Mouse (Mus musculus) spleen, embryonic (tissue): ENCODE measurements around the gene Nrde2.

Experiments used
- CTCF ChIA-PET: fragments of 350-600 bp; sonication (Branson Sonifier 250); formaldehyde crosslinking; loops from one replicate; lab custom pipeline; 2022; lab: Charles Lee

Gene Nrde2

DNA sequence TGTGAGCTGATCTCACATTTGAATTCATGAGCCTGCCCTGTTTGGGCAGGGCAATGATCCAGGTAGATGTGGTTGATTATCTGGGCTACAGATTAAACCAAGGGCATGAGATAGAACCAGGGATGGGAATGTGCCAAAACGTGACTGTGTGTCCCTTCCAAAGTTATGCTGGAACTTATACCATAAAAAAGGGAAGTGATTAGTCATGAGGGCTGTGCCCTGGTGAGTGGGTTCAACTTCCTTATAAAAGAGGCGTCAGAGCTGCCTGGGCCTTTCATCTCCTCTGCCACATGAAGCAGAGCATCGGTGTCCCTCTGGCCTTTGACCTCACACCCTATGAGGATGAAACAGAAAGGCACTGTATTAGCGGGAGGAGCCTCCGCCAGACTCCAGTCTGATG, 24.5 kb upstream of the Nrde2 start:
- CTCF ChIA-PET = no interaction called here

- CTCF ChIA-PET = interaction anchor here (0.5 kb wide), 1 partner anchor 199 kb away, joined by 3 read pairs; no protein-coding TSS in a partner anchor
Observed at GRCm38 (mm10) chr12:100182676-100183075, 23.2 kb upstream of the Nrde2 start.

GRCm38 (mm10) chr12:100180802-100181201, 21.3 kb upstream of the Nrde2 start:
- CTCF ChIA-PET = no interaction called here

- CTCF ChIA-PET = interaction anchor here (0.6 kb wide), 2 partner anchors 8 to 177 kb away, joined by 5 read pairs; no protein-coding TSS in a partner anchor
Observed at GRCm38 (mm10) chr12:100178898-100179440, 19.5 kb upstream of the Nrde2 start.

DNA sequence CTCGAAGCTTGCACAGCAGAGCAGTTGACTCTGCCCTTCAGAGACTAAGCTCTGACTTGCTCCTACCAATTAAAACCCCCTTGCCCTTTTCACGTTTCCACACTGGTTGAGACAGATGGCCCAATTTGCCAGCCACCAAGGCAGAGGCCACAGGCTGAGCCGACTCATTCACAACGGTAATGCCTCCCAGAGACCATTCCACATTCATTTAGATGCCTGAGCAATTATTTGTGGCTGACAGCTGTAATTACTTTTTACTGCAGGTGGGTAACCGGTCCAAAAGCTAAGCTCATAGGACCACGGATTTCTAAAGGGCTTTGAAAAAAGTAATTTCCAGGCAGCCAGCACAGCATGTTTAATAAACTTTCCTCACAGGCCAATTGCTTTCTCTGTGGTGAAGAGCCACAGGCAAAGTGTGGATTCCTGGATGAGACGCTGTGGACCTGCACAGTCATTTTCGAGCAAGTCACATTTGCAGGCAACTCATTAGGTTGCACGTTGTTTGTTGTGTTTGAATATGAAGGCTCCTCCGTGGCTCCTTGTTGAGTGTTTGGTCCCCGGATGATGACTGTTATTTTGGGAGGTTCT, 17.1 kb upstream of the Nrde2 start:
- CTCF ChIA-PET = no interaction called here

DNA sequence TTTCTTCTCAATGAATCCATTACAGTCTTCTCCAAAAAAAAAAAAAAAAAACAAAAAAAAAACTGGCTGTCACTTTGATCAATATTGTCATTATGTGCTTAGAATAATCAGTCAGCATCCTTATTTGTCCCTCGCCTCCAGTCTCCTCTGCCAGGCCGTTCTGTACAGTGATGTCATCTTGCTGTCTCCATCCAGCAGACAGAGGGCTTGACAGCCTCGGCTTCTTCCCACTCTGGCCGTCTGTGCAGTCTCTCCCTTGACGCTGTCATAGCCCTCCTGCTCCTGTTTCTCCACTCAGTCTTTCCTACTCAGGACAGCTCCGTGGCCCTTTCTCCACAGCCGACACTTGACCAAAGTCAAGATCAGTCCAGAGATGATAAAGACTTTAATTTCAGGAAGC, 13.0 kb upstream of the Nrde2 start:
- CTCF ChIA-PET = interaction anchor here (0.8 kb wide), 1 partner anchor 12 kb away, joined by 6 read pairs; no protein-coding TSS in a partner anchor

- CTCF ChIA-PET = interaction anchor here (0.7 to 1.0 kb wide), 3 partner anchors 19 to 386 kb away, joined by 3 to 12 read pairs (median 3); no protein-coding TSS in a partner anchor
Observed at GRCm38 (mm10) chr12:100167931-100168871, 8.7 kb upstream of the Nrde2 start.

DNA sequence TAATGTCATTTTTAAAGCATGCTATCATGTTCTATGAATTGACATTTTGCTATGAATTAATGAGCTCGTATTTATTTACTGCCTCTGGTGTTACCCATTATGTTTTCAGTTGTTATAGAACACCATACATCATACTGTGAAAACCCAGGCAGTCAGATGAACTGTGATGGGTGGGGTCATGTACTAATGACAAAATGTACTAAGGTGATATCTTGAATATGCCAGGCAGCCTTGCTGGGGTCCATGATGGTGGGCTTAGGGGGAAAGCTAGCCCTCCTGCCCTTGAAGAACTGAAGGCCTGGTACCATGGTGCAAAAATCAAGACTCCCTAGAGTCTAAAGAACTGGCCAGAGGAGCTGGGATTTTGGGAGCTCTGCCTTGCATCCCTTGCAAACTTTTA, 8.0 kb upstream of the Nrde2 start:
- CTCF ChIA-PET = interaction anchor here (0.7 to 1.0 kb wide), 2 partner anchors 19 to 298 kb away, joined by 3 read pairs; no protein-coding TSS in a partner anchor

GRCm38 (mm10) chr12:100166939-100167338, 7.5 kb upstream of the Nrde2 start:
- CTCF ChIA-PET = interaction anchor here (0.7 kb wide), 1 partner anchor 298 kb away, joined by 3 read pairs; no protein-coding TSS in a partner anchor

DNA sequence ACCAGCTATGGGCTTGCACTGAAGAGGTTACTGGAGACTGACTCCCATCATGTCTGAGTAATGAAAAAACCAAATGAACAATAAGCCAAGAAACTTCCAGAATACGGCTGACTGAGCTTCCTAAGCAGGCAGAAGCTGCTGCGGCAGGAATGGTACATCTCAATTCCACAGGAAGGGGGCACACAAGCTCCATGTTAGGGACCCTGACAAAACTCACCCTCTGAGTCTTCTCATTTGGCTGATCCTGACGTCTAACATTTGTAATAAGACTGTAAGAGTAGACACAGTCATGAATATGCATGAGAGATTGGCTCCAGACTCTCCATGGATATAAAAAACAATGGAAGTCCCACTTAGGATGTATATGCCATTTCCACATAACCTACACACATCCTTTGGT, 6.7 kb upstream of the Nrde2 start:
- CTCF ChIA-PET = no interaction called here

- CTCF ChIA-PET = no interaction called here
Observed at GRCm38 (mm10) chr12:100164991-100165500, 5.6 kb upstream of the Nrde2 start.

DNA sequence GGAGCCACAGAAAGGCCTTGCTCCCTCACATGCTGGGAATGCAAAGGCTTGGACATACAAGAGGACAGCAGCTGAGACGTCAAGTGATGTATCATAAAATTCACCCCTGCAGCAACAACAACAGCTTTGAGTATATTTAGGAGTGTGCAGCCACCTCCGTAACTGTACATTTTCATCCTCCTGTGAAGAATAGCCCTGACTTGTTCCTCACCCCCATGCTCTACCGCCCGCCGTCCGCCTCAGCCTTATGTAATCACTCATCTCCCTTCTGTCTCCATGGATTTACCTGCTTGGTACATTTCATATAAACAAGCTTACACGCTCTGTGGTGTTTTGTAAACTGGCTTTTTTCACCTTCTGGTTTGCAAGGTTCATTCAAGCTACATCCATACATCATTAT, 7.0 kb downstream of the Nrde2 start:
- CTCF ChIA-PET = no interaction called here

- CTCF ChIA-PET = no interaction called here
Observed at GRCm38 (mm10) chr12:100144269-100144668, 15.2 kb downstream of the Nrde2 start.

- CTCF ChIA-PET = no interaction called here
Observed at GRCm38 (mm10) chr12:100143737-100144136, 15.7 kb downstream of the Nrde2 start.

GRCm38 (mm10) chr12:100142848-100143523, 16.5 kb downstream of the Nrde2 start:
- CTCF ChIA-PET = no interaction called here

- CTCF ChIA-PET = no interaction called here
Observed at GRCm38 (mm10) chr12:100135117-100135516, 24.3 kb downstream of the Nrde2 start.

GRCm38 (mm10) chr12:100134395-100134936, 25.0 kb downstream of the Nrde2 start:
- CTCF ChIA-PET = no interaction called here

GRCm38 (mm10) chr12:100131655-100132054, 27.8 kb downstream of the Nrde2 start:
- CTCF ChIA-PET = interaction anchor here (0.5 to 1.2 kb wide), 3 partner anchors 216 to 345 kb away, joined by 3 to 8 read pairs (median 4); no protein-coding TSS in a partner anchor

DNA sequence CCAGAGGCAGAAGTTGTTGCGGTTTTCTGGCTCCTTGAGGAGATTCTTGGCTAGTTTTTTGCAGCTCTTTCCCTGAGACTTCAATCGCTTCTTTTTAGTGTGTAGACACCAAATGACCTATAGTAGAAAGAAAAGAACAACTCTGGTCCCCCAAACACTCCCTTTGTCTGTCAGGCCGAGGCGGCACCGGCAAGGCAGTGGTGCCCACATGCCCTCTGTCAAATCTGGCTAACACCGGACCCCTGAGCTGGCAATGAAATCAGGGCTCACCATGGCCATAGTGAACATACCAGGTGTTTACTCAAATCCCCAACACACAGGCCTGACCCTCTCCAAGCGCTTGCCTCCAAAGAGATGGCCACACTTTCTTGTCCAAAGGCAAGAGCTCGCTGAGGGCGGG, 28.3 kb downstream of the Nrde2 start:
- CTCF ChIA-PET = interaction anchor here (0.6 to 1.2 kb wide), 2 partner anchors 290 to 345 kb away, joined by 3 to 8 read pairs; no protein-coding TSS in a partner anchor

- CTCF ChIA-PET = no interaction called here
Observed at GRCm38 (mm10) chr12:100128961-100129360, 30.5 kb downstream of the Nrde2 start.

DNA sequence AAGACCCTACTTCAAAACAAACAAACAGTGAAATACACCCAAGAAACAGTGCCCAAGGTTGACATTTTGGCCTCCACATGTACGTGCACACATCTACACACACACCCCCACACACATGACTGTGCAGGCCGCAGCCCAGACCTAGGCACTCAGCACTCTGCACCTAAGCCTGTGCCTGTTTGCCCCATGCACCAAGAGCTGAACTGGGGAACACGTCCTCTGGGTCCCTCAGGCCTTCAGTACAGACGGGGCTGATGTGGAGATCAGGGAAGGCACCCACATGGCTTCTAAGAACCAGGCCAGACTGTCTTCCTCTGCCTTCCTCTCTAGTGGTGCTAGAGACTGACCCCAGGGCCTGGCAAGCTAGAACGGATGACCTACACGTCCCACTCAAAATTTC, 30.9 kb downstream of the Nrde2 start:
- CTCF ChIA-PET = no interaction called here
